Mouse (Mus musculus) kidney, adult 10 weeks (tissue): ENCODE data around the gene Htra1. TPM values are rescaled to one million over a fixed set of nuclear protein-coding genes. Genes with fewer than 3 reads are reported as not detected.

Source experiments
- polyA plus RNA-seq: library from polyadenylated mRNA; stranded (reverse); fragments of 350-450 nt; fragmentation: Illumina TruSeq; extraction: RNeasy Lipid Tissue Mini Kit (QIAGEN cat#74804); gene quantifications from one replicate; pipeline ENCODE4 v1.2.3, GENCODE M21; 2014; ENCODE audit warnings: low read depth, low replicate concordance

Gene Htra1
- 28.8 TPM for polyA plus RNA-seq

DNA sequence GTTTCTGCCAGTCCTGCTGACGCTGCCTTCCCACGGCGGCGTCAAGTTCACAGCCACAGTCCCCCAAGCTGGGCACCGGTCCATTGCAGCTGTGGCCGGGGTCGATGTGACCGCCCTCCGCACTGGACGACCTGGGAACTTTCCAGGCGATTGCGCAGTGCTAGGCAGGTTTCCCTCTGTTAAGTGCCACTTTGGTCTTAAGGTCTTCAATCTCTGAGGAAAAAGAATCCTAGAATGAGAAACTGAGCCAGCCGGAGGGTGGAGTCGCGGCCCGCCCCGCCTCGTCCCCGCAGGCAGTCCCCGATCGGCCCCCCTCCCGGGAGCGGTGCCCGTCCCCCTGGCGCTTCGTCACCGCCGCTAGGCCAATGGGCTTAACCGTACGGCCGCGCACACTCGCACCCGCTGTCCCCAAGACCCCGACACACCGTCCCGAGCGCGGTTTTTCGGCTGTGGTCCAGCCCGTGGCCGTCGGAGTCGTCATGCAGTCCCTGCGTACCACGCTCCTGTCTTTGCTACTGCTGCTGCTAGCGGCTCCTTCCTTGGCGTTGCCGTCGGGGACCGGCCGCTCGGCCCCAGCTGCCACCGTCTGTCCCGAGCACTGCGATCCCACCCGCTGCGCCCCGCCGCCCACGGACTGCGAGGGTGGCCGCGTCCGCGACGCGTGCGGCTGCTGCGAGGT is at the start of gene Htra1:
TSS of gene Htra1 (plus strand) at position 319 of the 679 bp plus-strand sequence.

DNA sequence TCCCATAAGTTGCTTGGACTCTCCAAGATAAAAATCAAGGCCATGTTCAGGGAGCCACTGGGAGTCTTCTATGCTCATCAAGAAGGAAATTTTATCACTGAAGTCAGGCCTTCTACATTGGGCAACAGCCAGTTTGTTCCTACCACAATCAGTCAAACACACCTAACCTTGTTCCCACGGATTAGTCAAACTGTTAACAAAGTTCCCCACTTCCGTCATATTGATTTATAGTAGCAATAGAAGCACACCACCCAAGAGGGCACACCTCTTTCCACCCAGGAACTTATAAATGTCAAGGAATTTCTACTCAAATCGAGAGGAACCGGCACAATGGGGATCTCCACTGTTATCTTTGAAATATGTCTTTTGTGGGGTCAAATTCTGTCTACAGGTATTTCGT is 95.8 kb downstream of the Htra1 start, which contains the start of gene Dmbt1:
TSS of gene Dmbt1 (plus strand) at position 299 of the 400 bp plus-strand sequence.

Other genes with a start within 250 kb of the Htra1 start
- gene Btbd16, start 162.0 kb upstream of the Htra1 start, polyA plus RNA-seq, result not detected
- gene Plekha1, start 70.4 kb upstream of the Htra1 start, polyA plus RNA-seq, result 167 TPM
- gene Dmbt1, start 95.9 kb downstream of the Htra1 start, polyA plus RNA-seq, result not detected
- not detected for gene 4933402N03Rik, start 210.2 kb downstream of the Htra1 start, polyA plus RNA-seq
- gene 5430419D17Rik, start 238.3 kb downstream of the Htra1 start, polyA plus RNA-seq, result not detected